Mouse (Mus musculus): ENCODE results near the gene Ube2o.

GRCm38 (mm10) chr11:116629472-116629871 is 48.2 kb upstream of the Ube2o start:
- no peak for TF ChIP-seq CTCF (IDR thresholded peaks at IDR 0.05; ENCODE audit: control insufficient read depth, insufficient read depth, low read length)
- TF ChIP-seq POLR2A (IDR thresholded peaks at IDR 0.05; ENCODE audit: borderline replicate concordance, control insufficient read depth, low read depth, low read length), result no peak

All from bone marrow, adult 2 months (tissue).